Mouse (Mus musculus): ENCODE measurements around the gene Tmem43.

- no peak for TF ChIP-seq CTCF (IDR thresholded peaks at IDR 0.05; ENCODE audit: control insufficient read depth, insufficient read depth, insufficient read length)
- TF ChIP-seq MYOD1 (IDR thresholded peaks at IDR 0.05; ENCODE audit: control insufficient read depth, insufficient read length, low read depth), result no peak
- TF ChIP-seq MAX (IDR thresholded peaks at IDR 0.05), result no peak
- no peak for TF ChIP-seq MYOG (IDR thresholded peaks at IDR 0.05; ENCODE audit: control insufficient read depth, extremely low read depth, insufficient read length)
- no peak for TF ChIP-seq FOSL1 (IDR thresholded peaks at IDR 0.05; ENCODE audit: insufficient read depth, low read length, poor library complexity, severe bottlenecking)
- no peak for TF ChIP-seq USF1 (IDR thresholded peaks at IDR 0.05; ENCODE audit: low read depth)
Measured at GRCm38 (mm10) chr6:91532661-91533060, 59.2 kb downstream of the Tmem43 start.

Data from C2C12 (cell line).